Mouse (Mus musculus) heart, embryonic 11.5 days (tissue): ENCODE results near the gene Hmx3. TPM values are rescaled to one million over a fixed set of nuclear protein-coding genes. Genes with fewer than 3 reads are reported as not detected.

Experiments
- ATAC-seq: fragments of 200-750 bp; cut with Nextera tagmentation; replicated peaks from 2 replicates; pipeline ENCODE4 v1.8.0; 2017; ENCODE audit warnings: moderate library complexity; ENCODE audit not compliant: insufficient number of reproducible peaks, low FRiP score, low TSS enrichment
- H3K27ac ChIP-seq: fragments of 300-500 bp; sonication (generic); 2 replicates; pipeline ENCODE4 v1.5.1; 2014; ENCODE audit warnings: mild to moderate bottlenecking, low read depth, low read length
- H3K27me3 ChIP-seq: fragments of 300-500 bp; sonication (generic); 2 replicates; pipeline ENCODE4 v1.6.1; 2014; ENCODE audit warnings: mild to moderate bottlenecking, low read length, mixed read lengths; ENCODE audit not compliant: control insufficient read depth, insufficient read depth
- H3K36me3 ChIP-seq: fragments of 300-500 bp; sonication (generic); 2 replicates; pipeline ENCODE4 v1.6.1; 2014; ENCODE audit warnings: mild to moderate bottlenecking, low read length, moderate library complexity, mixed read lengths; ENCODE audit not compliant: control insufficient read depth, insufficient read depth
- H3K4me1 ChIP-seq: fragments of 300-500 bp; sonication (generic); 2 replicates; pipeline ENCODE4 v1.6.1; 2014; ENCODE audit warnings: low read length; ENCODE audit not compliant: control insufficient read depth, insufficient read depth
- H3K4me2 ChIP-seq: fragments of 300-500 bp; sonication (generic); 2 replicates; pipeline ENCODE4 v1.6.1; 2014; ENCODE audit warnings: mild to moderate bottlenecking, moderate library complexity
- H3K4me3 ChIP-seq: fragments of 300-500 bp; sonication (generic); 2 replicates; pipeline ENCODE4 v1.5.1; 2014; ENCODE audit warnings: low read depth, low read length
- H3K9ac ChIP-seq: fragments of 300-500 bp; sonication (generic); 2 replicates; pipeline ENCODE4 v1.6.1; 2014; ENCODE audit warnings: mild to moderate bottlenecking, low read depth, low read length, moderate library complexity
- H3K9me3 ChIP-seq: fragments of 300-500 bp; sonication (generic); replicated peaks from 2 replicates; pipeline ENCODE4 v1.6.1; 2016; ENCODE audit warnings: low read length; ENCODE audit not compliant: control insufficient read depth
- WGBS: fragments of 180-500 bp; shearing (Covaris S2); extraction: QIAGEN DNeasy Blood & Tissue Kit; methylation state at CpG from one replicate; pipeline ENCODE4 v1.1.7; 2014; ENCODE audit not compliant: insufficient replicate concordance; 5-methylcytosine and 5-hydroxymethylcytosine counted together
- polyA plus RNA-seq: library from polyadenylated mRNA; unstranded; fragments of >200 nt; fragmentation: Nextera tagmentation; extraction: Ambion mirVana; gene quantifications from 2 replicates; pipeline ENCODE4 v1.2.1, GENCODE M21; 2014

Hmx3 gene
- polyA plus RNA-seq: not detected in 2 replicates

DNA sequence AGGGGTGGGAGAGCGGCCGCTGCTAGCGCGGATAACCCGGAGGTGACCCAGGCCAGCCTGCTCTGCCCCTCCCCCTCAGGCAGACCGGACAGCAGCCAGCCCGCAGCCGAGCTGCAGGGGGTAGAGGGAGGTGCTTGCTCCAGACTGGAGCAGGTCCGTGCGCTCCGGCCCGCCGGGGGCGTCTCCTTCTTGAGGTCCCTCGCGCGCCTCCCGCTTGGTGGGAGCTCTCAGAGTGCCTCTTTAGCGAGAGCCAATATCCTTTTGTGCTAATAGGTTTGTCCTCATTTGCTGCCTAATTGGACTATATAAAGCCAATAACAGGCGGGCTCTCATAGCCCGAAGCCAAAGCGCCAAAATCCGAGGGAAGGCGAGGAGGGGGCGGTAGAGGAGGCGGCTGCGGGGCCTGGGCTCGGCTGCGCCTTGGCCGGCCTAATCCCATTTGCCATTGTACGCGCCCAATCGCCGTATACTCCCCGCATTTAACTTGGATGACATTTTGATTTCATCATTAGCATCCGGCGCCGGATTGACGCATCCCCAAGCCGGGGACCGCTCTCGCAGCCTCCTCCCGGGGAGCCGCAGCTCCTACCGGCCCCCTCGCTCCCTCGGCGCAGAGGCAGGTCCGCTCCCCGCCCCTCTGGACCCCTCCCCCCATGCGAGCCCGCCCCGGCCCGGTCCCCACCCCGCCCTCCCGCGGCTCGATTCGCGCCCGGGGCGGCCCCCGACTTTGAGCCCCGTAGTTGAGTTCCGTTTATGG lies at the start of gene Hmx3:
Hmx3 (plus strand) TSS at position 753 of the 757 bp plus-strand sequence.
- Histone ChIP-seq H3K27me3 (peaks cover 92% of the 10 kb centered on the region), H3K36me3 (no peaks in the 10 kb centered on the region), H3K4me2 (peak within 1 kb of the TSS; percentile 75), H3K9me3 (no peaks in the 10 kb centered on the region), H3K9ac (no peak within 1 kb of the TSS), H3K27ac (no peak within 1 kb of the TSS), H3K4me3 (peak within 1 kb of the TSS; percentile 44), H3K4me1 (peaks cover 20% of the 10 kb centered on the region)
- ATAC-seq: 0 out of 2 replicates have a peak, but pooled peaks have one; percentile 40
- WGBS: 0% methylated on average over 50 of the region's 65 CpGs

GRCm38 (mm10) chr7:131503739-131504138 lies 38.9 kb upstream of the Hmx3 start:
- Histone ChIP-seq H3K4me3 (no peak overlapping the region), H3K27me3 (no peaks in the 10 kb centered on the region), H3K4me2 (no peak overlapping the region), H3K9ac (no peak overlapping the region), H3K4me1 (no peaks in the 10 kb centered on the region), H3K36me3 (no peaks in the 10 kb centered on the region), H3K9me3 (no peaks in the 10 kb centered on the region), H3K27ac (no peak overlapping the region)
- WGBS: 59% methylated on average over 2 of the region's 2 CpGs
- ATAC-seq: no peak

- H3K9ac ChIP-seq: no peak overlapping the region
- no peaks in the 10 kb centered on the region for H3K9me3 ChIP-seq
- peaks cover 20% of the 10 kb centered on the region for H3K4me1 ChIP-seq
- H3K36me3 ChIP-seq: no peaks in the 10 kb centered on the region
- H3K4me2 ChIP-seq: no peak overlapping the region
- peaks cover 71% of the 10 kb centered on the region for H3K27me3 ChIP-seq
- no peak overlapping the region for H3K27ac ChIP-seq
- H3K4me3 ChIP-seq: no peak overlapping the region
- ATAC-seq: no peak
- WGBS: 2% methylated on average over 7 of the region's 7 CpGs
Measured at GRCm38 (mm10) chr7:131539979-131540378, 2.7 kb upstream of the Hmx3 start.

GRCm38 (mm10) chr7:131541184-131542114 lies 1.2 kb upstream of the Hmx3 start:
- WGBS: 2% methylated on average over 41 of the region's 41 CpGs

DNA sequence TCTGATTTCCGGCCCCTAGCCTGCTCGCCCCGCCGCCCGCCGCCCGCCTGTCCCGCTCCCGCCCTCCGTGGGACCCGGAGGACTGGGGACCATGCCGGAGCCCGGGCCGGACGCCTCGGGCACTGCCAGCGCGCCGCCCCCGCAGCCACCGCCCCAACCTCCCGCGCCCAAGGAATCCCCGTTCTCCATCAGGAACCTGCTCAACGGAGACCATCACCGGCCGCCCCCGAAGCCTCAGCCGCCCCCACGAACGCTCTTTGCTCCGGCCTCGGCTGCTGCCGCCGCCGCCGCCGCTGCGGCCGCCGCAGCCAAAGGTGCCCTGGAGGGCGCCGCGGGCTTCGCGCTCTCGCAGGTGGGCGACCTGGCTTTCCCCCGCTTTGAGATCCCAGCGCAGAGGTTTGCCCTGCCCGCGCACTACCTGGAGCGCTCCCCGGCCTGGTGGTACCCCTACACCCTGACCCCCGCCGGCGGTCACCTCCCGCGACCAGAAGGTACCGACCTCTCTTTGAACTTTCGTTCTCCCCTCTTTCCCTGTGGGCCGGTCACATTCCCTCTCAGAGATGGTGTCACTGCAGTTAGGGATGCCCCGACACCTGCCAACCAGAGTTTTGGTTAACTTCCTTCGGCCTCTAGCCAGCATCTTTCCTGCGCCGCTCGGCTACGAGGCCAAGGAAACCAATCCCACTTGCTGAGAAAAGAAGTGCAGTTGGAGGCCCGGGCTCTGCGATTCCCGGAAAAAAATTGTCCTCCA lies 380 bp downstream of the Hmx3 start:
- H3K9ac ChIP-seq: no peak overlapping the region

More at GRCm38 (mm10) chr7:131541184-131542114, 1.2 kb upstream of the Hmx3 start:
- Histone ChIP-seq H3K27ac (no peak overlapping the region), H3K9me3 (no peaks in the 10 kb centered on the region), H3K4me3 (peak overlapping the region; percentile 44), H3K4me2 (peak overlapping the region; percentile 75), H3K4me1 (peaks cover 20% of the 10 kb centered on the region), H3K36me3 (no peaks in the 10 kb centered on the region), H3K9ac (no peak overlapping the region), H3K27me3 (peaks cover 84% of the 10 kb centered on the region)
- ATAC-seq: no peak

DNA sequence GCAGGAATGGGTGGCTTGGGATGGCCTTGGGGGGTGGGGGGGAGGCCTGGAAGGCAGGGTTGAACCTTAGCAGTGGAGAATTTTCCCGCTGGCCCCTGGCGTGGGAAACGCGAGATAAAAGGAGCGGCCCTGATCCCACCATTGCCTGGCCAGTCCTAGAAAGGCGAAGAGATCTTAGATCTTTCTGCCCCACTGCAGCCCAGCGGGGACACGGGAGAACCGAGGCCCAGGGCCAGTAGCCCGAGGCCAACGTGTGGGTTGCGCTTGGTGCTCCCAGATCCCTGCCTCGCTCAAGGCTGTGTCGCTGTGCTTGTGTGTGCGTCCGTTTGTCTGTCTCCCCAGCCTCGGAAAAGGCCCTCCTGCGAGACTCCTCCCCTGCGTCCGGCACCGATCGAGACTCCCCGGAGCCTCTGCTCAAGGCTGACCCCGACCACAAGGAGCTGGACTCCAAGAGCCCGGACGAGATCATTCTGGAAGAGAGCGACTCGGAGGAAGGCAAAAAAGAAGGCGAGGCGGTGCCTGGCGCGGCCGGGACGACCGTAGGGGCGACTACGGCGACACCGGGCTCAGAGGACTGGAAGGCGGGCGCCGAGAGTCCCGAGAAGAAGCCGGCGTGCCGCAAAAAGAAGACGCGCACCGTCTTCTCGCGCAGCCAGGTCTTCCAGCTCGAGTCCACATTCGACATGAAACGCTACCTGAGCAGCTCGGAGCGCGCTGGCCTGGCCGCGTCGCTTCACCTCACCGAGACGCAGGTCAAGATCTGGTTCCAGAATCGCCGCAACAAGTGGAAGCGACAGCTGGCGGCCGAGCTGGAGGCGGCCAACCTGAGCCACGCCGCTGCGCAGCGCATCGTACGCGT lies 1.2 kb downstream of the Hmx3 start:
- peaks cover 96% of the 10 kb centered on the region for H3K27me3 ChIP-seq
- no peak overlapping the region for H3K9ac ChIP-seq
- no peaks in the 10 kb centered on the region for H3K9me3 ChIP-seq
- no peak overlapping the region for H3K27ac ChIP-seq
- H3K4me3 ChIP-seq: peak overlapping the region; percentile 44
- H3K36me3 ChIP-seq: no peaks in the 10 kb centered on the region
- under 1% methylated on average over 75 of the region's 75 CpGs for WGBS
- peaks cover 20% of the 10 kb centered on the region for H3K4me1 ChIP-seq
- ATAC-seq: 0 out of 2 replicates have a peak, but pooled peaks have one; percentile 19
- H3K4me2 ChIP-seq: peak overlapping the region; percentile 75

More for the DNA sequence above, 380 bp downstream of the Hmx3 start:
- Histone ChIP-seq H3K4me2 (peak overlapping the region; percentile 75), H3K27ac (no peak overlapping the region), H3K27me3 (peaks cover 96% of the 10 kb centered on the region), H3K4me1 (peaks cover 20% of the 10 kb centered on the region), H3K36me3 (no peaks in the 10 kb centered on the region), H3K4me3 (peak overlapping the region; percentile 44), H3K9me3 (no peaks in the 10 kb centered on the region)
- ATAC-seq: no peak
- WGBS: 1% methylated on average over 55 of the region's 71 CpGs

- Histone ChIP-seq H3K9ac (no peak overlapping the region), H3K4me3 (no peak overlapping the region), H3K4me1 (peaks cover 20% of the 10 kb centered on the region), H3K4me2 (no peak overlapping the region), H3K27ac (no peak overlapping the region), H3K27me3 (peaks cover 96% of the 10 kb centered on the region), H3K9me3 (no peaks in the 10 kb centered on the region), H3K36me3 (no peaks in the 10 kb centered on the region)
- 2% methylated on average over 5 of the region's 5 CpGs for WGBS
- ATAC-seq: no peak
Measured at GRCm38 (mm10) chr7:131544871-131545270, 2.2 kb downstream of the Hmx3 start.
